Mouse (Mus musculus) erythroblast, embryonic 14.5 days (primary cell): ENCODE data around the gene Zfp800.

Source experiments
- GATA1 ChIP-seq: IDR thresholded peaks from 2 replicates; pipeline ENCODE4 v1.6.1; 2012; ENCODE audit warnings: low read length, inconsistent platforms, mixed read lengths
- TAL1 ChIP-seq: IDR thresholded peaks from 3 replicates; pipeline ENCODE4 v1.6.1; 2012; ENCODE audit warnings: low read length, inconsistent platforms, mixed read lengths

- no peak for TF ChIP-seq TAL1
- TF ChIP-seq GATA1 = no peak
These were observed 13.4 kb upstream of the Zfp800 start for GRCm38 (mm10) chr6:28411236-28411635.
